Mouse (Mus musculus) right cerebral cortex, postnatal 36 days (tissue): Measurements from ENCODE around the gene Arpp21.
"Not testable (repeated sequence)": the region's sequence is repeated elsewhere in the genome, so short reads cannot be mapped to it uniquely, and the experiment has no call there.

ENCODE experiments used
- DNase-seq, 2 experiments: peaks; one replicate each; pipeline ENCODE4 v3.0.0; 2022; ENCODE audit warnings: low spot score in 2 of 2, mixed read lengths in 1 of 2

Arpp21 gene

DNA sequence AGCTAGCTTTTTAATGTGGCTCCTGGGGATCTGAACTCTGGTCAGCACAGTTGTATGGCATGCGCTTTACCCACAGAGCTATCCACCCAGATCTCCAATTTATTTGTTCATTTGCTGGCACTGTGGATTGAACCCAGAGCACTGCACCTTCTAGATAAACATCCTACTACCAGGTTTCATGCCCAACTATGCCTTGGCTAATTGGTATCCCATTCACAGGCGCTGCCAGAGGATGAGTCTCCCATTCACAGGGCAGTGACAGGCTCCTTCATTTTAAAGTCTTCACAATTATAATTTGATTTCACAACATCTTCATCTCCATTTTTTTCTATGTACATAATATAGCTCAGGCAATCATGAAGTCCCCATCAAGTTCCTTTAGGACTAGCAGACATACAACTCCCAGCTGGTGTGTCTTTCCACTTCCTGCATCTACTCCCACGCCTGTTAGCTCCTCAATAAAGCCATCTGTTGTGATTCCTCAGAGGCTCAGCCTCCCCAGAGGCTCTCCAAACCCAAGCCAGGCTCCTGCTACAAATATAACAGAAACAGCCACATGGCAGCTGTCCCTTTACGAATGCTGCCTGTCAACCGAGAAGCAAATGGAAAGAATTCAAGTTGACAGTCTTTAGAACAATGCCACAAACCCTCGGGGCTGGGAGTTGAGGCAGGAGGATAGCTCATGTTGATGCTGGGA, 133.4 kb downstream of the Arpp21 start:
- DNase-seq = peak; percentile 78 to 85

DNA sequence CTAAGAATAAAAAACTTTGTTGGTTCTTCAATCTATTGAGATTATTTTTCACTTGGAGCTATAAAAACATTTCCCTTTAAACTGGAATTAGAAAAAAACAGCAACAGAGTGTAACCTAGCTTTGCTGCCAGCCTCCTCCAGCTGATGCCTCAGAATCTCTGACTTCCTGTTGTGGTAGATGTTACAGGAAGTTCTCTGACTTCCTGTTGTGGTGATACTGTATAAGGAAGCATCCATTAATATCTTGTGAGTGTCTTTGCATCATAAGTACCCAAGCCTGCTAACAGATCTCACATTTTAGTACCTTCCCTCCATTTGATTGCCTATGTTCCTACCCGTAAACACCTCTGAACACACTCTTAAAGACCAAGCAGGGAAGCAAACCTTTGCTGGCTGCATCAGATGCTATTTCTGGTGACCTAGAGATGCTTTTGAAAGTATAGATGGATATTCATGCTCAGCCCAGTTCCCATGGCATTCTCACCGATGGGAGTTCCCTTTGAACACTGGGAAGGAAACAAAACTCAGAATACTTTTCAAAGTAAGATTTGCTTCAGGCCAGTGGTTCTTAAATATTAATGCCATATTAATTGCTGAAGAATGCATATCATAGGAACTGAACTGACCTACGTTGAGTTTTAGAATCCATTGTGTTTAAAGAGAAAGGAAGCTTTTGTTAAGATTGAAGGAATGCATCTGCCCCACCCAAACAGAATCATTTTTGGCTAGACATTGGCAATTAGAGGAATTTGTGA, 134.7 kb downstream of the Arpp21 start:
- DNase-seq = no peak

DNA sequence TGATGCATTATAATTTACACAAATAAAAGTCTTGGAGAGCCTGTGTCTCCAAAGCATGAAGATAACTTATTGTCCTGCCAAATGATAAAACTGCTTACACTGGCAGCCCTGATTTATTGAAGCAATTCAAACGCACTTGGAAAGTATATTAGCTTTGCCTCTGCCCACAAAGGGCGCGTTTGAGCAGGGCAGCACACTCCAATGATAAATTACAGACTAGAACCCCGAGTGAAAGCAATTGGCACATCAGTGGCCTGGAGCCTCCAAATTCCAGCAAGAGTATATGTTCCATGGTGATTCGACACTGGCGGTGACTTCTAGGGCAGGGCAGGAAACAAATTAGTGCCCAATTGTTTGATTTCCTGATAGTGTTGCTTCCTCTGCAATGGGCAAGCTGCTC, 137.5 kb downstream of the Arpp21 start:
- DNase-seq = no peak

DNA sequence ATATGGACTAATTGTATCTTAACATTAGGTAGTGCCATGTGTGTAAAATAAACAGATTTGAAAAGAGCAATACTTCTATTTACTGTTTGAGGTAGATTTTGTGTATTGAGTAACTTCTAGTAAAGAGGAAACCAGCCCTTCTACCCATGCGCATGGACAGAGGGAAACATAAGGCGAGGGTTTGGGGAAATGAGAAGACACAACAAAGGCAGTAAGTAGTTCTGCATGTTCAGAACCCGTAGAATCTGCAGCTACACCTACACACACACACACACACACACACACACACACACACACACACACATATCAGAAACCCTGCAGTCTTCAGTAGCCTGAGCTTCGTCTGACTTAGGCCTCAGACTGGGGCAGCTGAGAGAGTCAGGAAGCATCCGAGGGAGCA, 140.0 kb downstream of the Arpp21 start:
- no peak for DNase-seq

DNA sequence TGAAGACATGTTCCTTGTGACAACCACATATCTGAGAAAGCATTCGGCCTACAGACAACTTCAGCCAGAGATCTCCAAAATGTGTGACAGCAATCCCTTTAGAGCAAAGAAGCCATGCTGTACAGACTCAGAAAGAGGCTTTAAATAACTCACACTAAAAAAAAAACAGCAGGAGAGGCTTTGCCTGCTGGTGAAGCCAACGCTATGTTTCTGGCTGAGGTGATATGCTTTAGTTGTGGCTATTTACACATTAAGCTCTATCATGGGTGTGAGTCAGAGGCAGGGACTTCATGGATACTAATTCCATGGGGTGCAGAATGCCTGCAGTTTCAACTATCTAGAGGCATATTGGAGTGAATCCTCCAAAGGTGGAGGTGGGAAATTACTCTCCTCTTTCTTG, 140.5 kb downstream of the Arpp21 start:
- no peak for DNase-seq

DNA sequence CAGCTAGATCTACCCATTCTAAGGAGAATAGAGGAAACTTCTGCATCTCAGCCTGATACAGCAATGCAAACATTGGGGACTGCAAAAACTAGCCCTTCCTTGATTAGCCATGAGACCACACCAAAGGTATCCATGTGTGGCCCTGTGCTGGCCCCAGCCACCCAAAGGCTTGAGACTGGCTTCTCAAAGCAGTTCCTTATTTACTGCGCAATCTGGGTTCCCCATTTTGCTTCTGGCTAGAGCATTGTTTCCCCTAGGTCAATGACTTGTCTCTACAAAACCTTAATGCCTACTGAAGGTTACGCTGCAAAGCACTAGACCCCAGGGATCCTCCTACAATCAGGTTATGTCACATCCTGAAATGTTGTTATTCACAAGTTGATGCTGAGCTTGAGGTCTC, 156.8 kb downstream of the Arpp21 start:
- DNase-seq = no peak

DNA sequence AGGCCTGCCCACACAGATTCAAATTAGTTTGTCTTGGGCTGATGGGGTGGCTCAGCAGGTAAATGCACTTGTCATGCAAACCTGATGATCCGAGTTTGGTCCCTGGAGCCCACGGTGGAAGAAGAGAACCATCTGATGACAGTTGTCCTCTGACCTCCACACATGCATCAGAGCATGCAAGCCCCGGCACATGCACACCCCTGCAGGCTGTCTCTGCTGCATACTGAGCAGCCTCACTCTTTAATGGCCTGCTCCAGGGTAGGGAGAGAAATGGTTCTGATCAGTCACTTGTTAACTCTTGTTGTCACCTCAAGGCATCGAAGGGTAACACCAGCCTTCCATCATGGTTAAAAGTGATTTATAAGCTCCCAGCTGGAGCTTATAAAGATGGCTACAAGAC, 157.3 kb downstream of the Arpp21 start:
- no peak for DNase-seq

DNA sequence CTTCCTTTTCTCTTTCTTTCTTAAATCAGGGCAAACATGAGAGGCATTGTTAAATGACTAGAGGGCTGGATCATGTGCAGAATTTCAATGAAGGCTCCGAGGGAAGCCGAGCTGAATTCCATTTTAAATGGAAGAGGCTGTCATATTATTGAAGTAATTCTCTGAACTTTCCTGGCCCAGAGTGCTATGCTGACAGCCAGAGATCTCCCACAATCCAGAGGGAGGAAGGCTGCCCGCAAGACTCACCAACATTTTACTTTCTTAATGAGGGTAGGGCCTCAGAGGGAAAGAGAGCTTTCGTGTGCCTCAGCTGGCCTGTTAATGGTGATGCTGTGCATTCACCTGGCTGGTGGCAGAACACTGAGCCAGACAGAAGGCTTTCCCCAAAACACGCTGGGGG, 160.5 kb downstream of the Arpp21 start:
- no peak for DNase-seq

DNA sequence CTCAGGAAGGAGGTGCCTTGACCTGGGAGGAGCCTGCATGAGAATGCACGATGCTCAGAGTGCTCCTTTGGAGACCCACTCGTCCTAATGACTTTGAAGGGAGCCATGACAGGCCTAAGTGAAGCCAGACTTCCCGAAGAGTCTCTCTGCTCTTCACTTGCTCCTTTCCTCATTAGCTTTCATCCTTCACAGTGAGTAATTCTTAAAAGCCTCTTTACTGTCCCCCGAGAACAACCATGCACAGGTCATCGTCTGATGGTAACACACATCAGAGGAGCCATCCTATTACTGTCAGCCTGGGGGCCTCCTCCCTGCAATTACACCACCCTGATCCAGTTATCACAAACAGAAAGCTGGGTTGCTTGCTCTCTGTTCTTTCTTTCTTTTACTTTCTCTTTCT, 160.9 kb downstream of the Arpp21 start:
- no peak for DNase-seq

DNA sequence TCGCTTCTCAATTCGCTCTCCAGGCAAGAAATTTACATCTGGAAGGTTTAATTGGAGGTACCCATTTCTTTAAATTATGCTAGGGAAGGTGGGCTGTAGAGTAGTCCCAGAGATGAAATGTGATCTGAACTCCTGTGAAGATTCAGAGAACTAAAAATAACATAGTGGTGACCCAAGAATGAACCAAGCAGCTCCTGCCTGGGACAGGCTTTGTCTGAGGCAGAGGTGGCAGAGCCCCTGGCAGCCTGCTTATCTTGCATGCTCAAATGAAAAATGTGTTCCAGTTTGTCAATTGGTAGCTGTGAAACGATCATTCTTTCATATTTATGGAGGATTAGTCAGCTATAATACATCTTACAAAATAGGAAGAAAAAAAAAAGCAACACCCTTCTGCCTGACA, 164.4 kb downstream of the Arpp21 start:
- DNase-seq = no peak

DNA sequence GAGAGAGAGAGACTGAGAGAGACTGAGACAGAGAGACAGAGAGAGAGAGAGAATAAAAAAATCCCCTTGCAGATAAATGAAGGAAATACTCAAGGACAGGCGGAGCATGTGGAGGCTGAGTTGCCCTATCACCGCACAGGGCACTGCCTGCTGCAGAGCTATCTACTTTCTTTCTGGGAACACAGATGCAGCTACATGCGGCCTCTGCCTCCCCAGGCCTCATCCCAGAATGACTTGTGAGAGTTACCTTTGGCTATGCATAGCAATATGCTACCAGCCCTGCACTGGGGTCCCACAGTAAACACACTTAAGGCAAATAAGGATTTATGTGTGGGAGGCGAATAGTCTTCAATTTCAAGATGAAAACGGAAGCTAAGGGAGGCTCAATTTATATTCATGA, 164.8 kb downstream of the Arpp21 start:
- no peak for DNase-seq

DNA sequence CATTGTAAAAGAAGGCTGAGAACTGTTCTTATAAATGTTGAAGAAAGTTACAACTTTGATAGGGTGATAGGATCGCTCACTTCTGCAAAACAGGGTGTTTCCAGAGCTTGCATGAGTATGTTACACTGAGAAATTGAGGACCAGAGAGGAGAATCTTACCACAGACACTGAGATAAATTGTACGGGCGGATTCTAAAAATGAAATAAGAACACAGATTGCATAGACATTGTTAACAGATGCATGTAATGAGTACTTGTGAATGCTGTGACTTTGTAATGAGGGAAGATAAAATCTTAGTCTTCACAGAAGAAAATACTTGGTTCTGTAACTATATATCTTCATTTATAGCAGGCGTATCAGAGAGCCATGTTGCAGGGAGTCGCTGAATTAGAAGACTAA, 167.5 kb downstream of the Arpp21 start:
- DNase-seq = no peak

DNA sequence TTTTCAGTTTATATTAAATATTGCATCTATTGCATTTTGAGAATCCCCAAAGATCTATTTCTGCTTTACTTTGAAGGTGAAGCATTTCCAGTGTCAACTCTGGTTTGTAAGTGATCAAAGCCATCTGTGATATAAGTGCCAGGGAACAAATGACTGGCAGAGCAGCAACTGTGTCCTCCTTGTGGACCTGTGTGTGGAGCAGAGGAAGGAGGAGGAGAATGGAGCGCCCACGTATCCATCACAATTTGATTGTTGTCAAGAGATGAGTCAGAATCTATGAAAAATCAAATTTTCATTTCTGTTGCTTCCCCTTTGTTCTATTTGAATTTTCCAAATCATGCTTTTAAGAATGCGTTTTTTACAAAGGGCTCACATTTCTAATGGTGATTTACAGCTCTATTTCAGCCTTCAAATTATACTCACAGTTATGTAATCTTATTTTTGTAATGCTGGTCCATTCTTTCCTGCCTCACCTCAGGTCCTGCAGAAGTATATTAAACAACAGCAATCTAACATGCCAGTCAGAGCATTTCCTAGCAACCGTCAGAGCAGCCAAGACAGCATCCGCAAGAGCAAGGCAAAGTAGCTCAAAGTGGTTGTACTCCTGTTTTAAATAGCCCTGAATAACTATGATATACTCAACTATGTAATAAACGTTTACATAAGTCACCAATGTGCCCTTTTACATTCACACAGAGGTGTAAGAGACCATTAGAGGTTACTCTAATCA, 174.9 kb downstream of the Arpp21 start:
- DNase-seq = no peak

DNA sequence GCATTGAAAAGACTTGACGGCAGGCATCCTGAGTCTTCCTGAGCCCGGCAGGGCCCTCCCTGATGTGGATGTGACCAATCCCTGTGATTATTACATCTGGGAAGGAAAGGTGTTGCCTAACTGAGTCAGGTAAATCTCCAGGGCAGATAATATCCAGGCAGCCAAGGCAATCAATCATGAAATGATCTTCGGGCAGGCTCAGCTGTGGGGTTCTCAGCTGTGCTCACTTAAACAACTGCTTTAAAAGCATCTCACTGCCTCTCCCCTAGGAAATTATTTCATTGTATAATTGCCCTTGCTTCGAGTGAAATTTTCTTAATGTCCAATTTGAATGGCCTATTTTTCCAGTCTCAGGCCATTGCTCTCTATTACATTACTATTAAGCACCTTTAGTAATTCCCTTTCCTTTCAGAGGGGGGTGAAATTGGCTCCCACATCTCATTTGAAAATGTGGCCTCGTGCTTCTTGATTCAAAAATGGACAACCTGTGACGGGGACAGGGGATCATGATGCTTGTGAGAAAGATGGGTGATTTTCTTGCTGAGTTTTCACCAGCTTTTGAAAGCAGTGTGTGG, 180.8 kb downstream of the Arpp21 start:
- DNase-seq = no peak

DNA sequence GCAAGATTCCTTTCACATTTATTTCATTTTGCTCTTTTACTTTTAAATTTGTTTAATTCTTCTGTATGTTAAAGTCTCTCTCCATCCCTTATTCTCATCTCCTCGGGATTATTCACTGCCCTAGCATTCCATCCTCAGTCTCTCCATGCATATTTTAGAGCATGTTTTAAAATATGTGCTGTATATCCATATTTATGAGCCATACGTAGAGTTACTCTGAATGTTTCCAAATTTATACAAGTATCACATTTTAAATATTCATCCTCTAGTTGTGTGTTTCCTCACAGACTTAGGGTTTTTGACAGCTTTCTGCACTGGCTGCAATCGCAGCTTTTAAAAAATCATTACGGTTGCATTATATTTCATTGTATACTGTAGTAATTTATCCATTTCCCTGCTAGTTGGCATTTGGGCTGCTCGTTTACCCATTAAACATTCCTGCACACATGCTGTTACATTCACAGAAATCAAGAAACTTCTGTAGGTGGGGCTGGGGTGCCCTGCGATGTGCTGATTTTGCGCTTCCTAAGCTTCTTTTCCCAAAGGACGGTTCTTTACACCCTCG, 187.8 kb downstream of the Arpp21 start:
- DNase-seq = no peak

DNA sequence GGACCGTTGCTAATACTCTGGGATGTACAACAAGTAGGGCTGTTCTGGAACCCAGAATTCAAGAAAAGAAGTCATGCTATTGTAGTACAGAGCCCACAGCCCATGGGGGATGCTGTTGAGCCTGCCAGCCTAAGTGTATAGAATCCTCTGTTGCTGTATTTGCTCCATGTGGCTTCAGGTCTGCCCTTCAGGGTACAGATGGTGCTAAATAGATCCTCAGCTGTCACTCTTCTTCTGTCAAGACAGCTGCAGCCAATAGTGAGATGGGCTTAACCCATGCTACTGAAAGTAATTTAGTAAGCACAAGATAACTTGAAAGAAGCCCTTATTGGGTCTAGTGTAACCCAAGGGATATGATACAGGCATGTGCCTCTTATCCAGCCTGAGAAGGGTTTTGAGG, 195.2 kb downstream of the Arpp21 start:
- DNase-seq = no peak

DNA sequence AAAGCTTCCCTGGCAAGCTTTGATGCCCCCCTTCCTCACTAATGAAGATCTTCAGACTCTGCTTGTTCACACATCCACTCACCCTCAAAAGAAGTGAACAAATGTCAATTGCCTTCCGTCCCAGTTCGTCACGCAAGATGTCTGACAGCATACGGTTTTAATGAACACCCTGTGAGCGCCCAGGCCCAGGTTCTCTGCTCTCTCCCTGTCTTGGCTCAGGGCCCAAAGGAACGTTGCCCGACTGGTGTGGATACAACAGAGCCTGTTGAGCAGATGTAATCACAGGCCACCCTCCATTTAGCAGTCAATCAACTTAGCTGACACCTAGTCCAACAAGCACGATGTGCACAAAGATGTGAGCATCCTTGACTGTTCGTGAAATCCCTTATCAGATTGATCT, 198.0 kb downstream of the Arpp21 start:
- no peak for DNase-seq

DNA sequence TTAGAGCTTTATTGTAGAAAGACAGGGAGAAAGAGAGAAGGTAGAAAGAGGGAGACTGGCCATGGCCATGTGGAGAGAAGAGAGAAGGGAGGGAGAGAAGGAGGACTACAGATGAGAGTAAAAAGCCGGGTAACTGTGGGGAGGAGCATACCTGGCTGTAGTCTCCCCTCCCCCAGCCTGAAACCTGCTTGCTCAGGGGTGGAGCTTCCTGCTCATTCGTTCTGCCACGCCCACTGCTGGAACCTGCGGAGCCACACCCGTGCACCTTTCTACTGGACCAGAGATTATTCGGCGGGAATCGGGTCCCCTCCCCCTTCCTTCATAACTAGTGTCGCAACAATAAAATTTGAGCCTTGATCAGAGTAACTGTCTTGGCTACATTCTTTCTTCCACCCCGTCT, 201.9 kb downstream of the Arpp21 start:
- not testable (repeated sequence) for DNase-seq

DNA sequence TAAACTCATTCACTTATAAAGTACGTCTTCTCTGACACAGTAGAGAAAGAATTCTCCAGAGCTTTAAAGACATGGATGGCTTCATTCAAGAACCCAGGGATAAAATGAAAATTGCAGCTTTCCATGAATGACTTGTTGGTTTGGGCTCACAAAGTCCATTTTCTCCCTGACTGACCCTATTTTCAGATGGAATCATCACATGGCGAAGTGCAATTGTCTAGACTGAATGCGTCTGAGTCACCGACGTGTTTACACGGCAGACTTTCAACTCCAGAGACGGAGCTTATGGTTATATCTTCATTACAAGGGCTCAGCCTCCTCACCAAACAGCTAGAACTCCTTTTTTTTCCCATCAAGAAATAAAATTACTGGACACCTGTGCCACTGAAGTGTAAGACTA, 203.6 kb downstream of the Arpp21 start:
- DNase-seq = no peak

DNA sequence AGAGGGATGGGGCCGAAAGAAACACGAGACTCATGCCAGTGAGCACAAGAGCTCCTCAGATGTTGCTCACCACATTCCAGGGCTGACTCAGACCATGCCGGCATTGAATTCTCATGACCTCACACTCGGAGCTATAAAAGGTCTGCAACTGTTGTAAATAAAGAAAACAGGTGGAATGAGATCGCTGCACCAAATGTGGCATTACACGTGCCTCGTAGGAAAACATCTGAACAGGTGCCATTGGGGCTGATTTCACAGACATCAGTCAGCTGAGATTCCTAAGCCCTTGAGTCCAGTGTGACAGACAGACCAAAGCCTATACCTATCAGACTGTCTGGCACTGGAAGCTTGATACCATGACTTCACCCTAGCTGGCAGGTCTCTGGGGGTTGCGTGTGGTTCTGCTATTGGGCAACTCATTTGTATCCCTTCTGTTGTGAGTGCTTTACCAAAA, 212.1 kb downstream of the Arpp21 start:
- DNase-seq = no peak

DNA sequence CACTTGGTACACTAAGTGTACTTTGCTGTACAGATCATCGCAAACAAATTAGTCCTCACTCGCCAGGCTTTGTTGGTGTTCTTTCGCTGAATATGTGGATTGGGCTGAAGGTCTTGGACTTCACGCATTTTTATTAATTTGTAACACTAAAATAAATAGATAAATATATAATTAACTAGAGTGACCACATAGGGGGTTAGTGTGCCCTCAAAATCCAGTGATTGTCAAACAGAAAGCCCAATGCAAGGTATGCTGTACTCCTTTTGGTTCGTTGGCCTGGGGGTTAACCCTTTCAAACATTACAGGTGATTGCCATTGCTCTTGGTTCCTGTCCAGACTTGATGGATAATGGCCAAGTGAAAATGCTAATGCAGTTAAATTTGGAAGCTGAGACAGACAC, 212.6 kb downstream of the Arpp21 start:
- DNase-seq = no peak
